Mouse (Mus musculus): ENCODE results near the gene Gm20828. TPM values are rescaled to one million over a fixed set of nuclear protein-coding genes. Genes with fewer than 3 reads are reported as not detected.
"Not testable (repeated sequence)": the region's sequence is repeated elsewhere in the genome, so short reads cannot be mapped to it uniquely, and the experiment has no call there.

Gm20828 gene
- polyA plus RNA-seq (2012; rRNA removed), result not detected in 2 replicates

- no CpG with 5 or more reads among the region's 3 CpGs for WGBS
- not testable (repeated sequence) for H3K27me3 ChIP-seq (ENCODE audit: control insufficient read depth, insufficient read depth, low read length); DNase-seq (ENCODE audit: low read depth in 1 of 2, low spot score in 2 of 2); H3K4me3 ChIP-seq (ENCODE audit: extremely low read depth, insufficient read depth, insufficient read length); H3K4me1 ChIP-seq (ENCODE audit: control insufficient read depth, insufficient read depth, insufficient read length); H3K36me3 ChIP-seq (ENCODE audit: control insufficient read depth, insufficient read depth, low read length); H3K27ac ChIP-seq (ENCODE audit: insufficient read depth, low read length)
Observed at GRCm38 (mm10) chrY:11199274-11199673, at the start of gene Gm20828. Gm20828 (minus strand) TSS chrY:11199374.

All from spleen, adult 2 months (tissue).